Mouse (Mus musculus) cortical plate, adult 2 months (tissue): ENCODE data around the gene Retreg3.

Source experiments
- CTCF ChIP-seq: fragments of 200-500 bp; IDR thresholded peaks from 2 replicates; pipeline ENCODE4 v1.5.1; 2011; ENCODE audit warnings: mild to moderate bottlenecking, control low read depth, low read length; ENCODE audit not compliant: insufficient read depth; ENCODE audit errors: extremely low read depth
- POLR2A ChIP-seq: fragments of 200-500 bp; IDR thresholded peaks from 2 replicates; pipeline ENCODE4 v1.6.1; 2011; ENCODE audit warnings: mild to moderate bottlenecking, low read length, control low read depth; ENCODE audit not compliant: insufficient read depth; ENCODE audit errors: extremely low read depth

GRCm38 (mm10) chr11:101061049-101061448, 58.6 kb downstream of the Retreg3 start:
- TF ChIP-seq POLR2A (no peak), CTCF (no peak)
